In the genomic region with DNA sequence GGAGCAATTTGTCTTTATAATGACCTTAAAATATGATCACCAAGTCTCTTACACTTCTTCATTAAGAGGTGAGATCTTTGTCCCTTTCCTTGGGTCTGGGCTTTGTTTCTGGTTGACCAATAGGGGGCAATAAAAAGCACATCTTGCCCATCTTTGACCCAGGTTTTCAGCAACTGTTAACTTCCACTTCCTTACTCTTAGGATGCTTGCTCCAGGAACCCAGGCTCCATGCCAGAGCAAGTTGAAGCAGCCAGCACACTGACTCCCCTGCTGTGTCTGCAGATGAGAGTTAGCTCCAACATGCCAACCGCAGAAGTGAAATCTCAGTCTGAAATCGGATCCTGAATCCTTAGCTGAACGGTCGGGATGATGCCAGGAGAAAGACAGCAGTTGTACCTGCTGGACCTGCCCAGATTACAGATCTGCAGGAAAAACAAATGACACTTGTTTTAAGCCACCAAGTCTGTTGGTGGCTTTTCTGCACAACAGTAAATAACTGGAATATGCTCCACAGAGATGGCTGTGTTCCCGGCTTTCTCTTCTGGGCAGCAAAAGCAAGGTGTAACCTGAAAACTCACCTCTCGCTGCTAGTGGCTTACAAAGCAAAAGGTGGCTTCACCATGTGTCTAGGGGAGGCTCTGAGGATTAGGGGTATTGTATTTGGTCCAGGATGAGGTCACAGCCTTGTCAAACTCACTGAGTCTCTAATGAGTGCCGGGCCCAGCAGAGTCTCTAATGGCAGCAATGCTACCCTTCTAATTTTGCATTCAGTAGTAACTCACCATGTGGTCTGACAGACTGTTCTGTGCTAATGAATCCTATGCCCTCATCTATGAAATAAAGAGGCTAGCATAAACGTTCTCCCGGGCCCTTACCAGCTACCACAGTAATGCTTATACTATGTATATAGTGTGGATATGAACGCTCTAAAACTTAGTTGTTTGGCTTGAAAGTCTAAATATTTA, we compare ENCODE assay signal across 12 mouse cellular contexts.
DNase-seq lines count a peak whose midpoint lies in the region; TF ChIP-seq lines count a peak whose summit lies in the region.
"Had no signal": no experiment of that assay in that cellular context is flagged by ENCODE, and none has a peak within 500 bp of the region (broad histone marks: within the 10 kb centered on the region; RNA-seq: fewer than 3 reads in every experiment).

No protein-coding gene starts in this region.

- no peak overlapping the region for H3K4me3 ChIP-seq in left cerebral cortex, adult 2 months

- intact Hi-C loops in left cerebral cortex, adult 2 months (cut with DNase I) = no loop called here

- peak; percentile 25 for TF ChIP-seq CTCF in left cerebral cortex, adult 2 months (IDR thresholded peaks at IDR 0.05)

- no peak overlapping the region for H3K27ac ChIP-seq in left cerebral cortex, adult 2 months
- H3K27ac ChIP-seq: macrophage had no signal

- no peak for DNase-seq in left cerebral cortex, adult 2 months (ENCODE audit: extremely low spot score in 1 of 2, low spot score in 2 of 2)
- no peak for DNase-seq in left cerebral cortex, adult 9 months (ENCODE audit: low spot score in 2 of 2)
- DNase-seq in NIH3T3 (ENCODE audit: low read depth) = peak; percentile 2
- DNase-seq in cerebellum, postnatal 10 days = peak; percentile 87 to 93
- DNase-seq in layer of hippocampus, adult 9-11 months = peak; percentile 18
- no peak for DNase-seq in urinary bladder, postnatal 25 days (ENCODE audit: low spot score)
- no peak for DNase-seq in ovary, postnatal 36 days (ENCODE audit: low spot score)
- no peak for DNase-seq in spleen, postnatal 36 days (ENCODE audit: low spot score in 2 of 2)
- DNase-seq: gastrocnemius, postnatal 25 days; kidney, adult 9 months; thymus, adult 18-20 months had no signal

Comparison
In these comparisons a context has a peak if more than half of its experiments do, and no peak if none do; other contexts are left out.
1. DNase-seq: peak in NIH3T3 (single experiment), cerebellum, postnatal 10 days (2 of 2) and layer of hippocampus, adult 9-11 months (single experiment); none in left cerebral cortex, adult 2 months (0 of 2), left cerebral cortex, adult 9 months (0 of 2), urinary bladder, postnatal 25 days (single experiment), ovary, postnatal 36 days (single experiment) and spleen, postnatal 36 days (0 of 2).